Mouse (Mus musculus): ENCODE data around the gene Tnk1.

GRCm38 (mm10) chr11:69883066-69883465 lies 24.5 kb upstream of the Tnk1 start:
- TF ChIP-seq CTCF (IDR thresholded peaks at IDR 0.05) = peak; percentile 60
- TF ChIP-seq EP300 (IDR thresholded peaks at IDR 0.05) = no peak

All from lung, postnatal 0 days (tissue).